Mouse (Mus musculus) heart, adult 8-10 months (tissue): ENCODE results near the gene Nufip2. TPM values are rescaled to one million over a fixed set of nuclear protein-coding genes. Genes with fewer than 3 reads are reported as not detected.

Source experiments
- DNase-seq: peaks from one replicate; pipeline ENCODE4 v3.0.0; 2022; ENCODE audit warnings: low spot score
- total RNA-seq, 4 experiments: library from RNA; stranded (reverse); gene quantifications; 2 replicates each; pipeline ENCODE4 v1.2.4; 2022

Nufip2 gene
- total RNA-seq, 4 experiments from 2014 or later, result 38.9 to 49.7 (median 45.2) TPM

- DNase-seq, result no peak
Observed at GRCm38 (mm10) chr11:77769496-77769895, 83.5 kb downstream of the Nufip2 start.

- no peak for DNase-seq
Observed at GRCm38 (mm10) chr11:77770346-77770745, 84.4 kb downstream of the Nufip2 start.

- no peak for DNase-seq
Observed at GRCm38 (mm10) chr11:77771879-77772713, 86.1 kb downstream of the Nufip2 start.

- DNase-seq, result no peak
Observed at GRCm38 (mm10) chr11:77775701-77776400, 89.9 kb downstream of the Nufip2 start.

DNA sequence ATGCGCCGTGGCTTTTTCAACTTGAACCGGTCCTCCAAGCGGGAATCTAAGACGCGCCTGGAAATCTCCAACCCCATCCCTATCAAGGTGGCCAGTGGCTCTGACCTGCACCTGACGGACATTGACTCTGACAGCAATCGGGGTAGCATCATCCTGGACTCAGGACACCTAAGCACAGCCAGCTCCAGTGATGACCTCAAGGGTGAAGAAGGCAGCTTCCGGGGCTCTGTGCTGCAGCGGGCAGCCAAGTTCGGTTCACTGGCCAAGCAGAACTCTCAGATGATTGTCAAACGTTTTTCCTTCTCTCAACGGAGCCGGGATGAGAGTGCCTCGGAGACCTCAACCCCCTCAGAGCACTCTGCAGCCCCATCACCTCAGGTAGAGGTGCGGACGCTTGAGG lies 91.5 kb downstream of the Nufip2 start:
- no peak for DNase-seq

DNA sequence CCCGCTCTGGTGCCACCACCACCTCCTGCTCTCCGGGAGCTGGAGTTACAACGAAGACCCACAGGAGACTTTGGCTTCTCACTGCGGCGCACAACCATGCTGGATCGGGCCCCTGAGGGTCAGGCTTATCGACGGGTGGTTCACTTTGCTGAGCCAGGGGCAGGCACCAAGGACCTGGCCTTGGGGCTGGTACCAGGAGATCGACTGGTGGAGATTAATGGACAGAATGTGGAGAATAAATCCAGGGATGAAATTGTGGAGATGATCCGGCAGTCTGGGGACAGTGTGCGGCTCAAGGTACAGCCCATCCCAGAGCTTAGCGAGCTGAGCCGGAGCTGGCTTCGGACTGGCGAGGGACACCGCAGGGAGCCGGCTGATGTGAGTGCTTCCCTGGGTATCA lies 92.0 kb downstream of the Nufip2 start:
- no peak for DNase-seq

DNA sequence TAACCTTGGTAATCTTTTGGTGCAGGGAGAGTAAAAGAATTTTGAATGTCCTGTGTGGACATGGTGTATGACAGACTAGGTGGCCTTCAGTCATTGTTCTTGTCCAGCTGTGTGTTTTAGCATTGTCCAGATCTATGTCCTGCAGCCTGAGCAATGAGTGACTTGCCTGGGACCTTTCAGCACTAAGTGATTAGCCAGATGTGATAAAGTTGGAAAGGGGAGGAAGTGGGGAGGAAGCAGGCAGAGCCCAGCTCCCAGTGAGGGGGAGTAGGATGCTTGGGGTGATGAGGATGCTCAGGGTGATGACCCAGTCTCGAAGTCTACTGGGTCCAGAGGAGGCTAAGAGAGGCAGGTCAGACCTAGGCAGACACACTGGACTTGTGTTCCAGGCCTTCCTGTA lies 93.3 kb downstream of the Nufip2 start:
- DNase-seq, result no peak

- DNase-seq, result no peak
Observed at GRCm38 (mm10) chr11:77781088-77781487, 95.1 kb downstream of the Nufip2 start.

- DNase-seq, result no peak
Observed at GRCm38 (mm10) chr11:77782104-77782815, 96.3 kb downstream of the Nufip2 start.

- DNase-seq, result no peak
Observed at GRCm38 (mm10) chr11:77783211-77783746, 97.3 kb downstream of the Nufip2 start.

- DNase-seq, result no peak
Observed at GRCm38 (mm10) chr11:77783747-77784646, 98.0 kb downstream of the Nufip2 start.

- no peak for DNase-seq
Observed at GRCm38 (mm10) chr11:77784894-77785293, 98.9 kb downstream of the Nufip2 start.

DNA sequence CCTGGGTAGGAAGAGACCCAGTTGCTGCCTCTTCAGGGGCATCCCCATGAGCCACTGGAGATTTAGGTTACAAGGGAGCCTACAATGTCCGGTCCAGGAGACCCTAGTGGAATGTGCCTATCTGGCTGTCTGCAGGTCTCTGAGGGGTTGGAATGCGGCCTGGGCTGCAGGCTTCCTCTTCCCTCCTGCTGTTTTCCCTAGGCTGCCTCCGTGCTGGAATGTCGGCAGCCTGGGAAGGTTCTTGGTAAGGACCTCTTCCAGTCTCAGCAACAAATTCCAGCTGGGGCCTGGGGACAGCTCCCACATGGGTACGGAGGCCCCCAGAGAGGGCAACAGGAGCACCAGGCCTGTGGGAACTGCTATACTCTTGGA lies 99.4 kb downstream of the Nufip2 start:
- no peak for DNase-seq

GRCm38 (mm10) chr11:77785768-77786561 lies 100.0 kb downstream of the Nufip2 start:
- no peak for DNase-seq

GRCm38 (mm10) chr11:77787707-77788106 lies 101.8 kb downstream of the Nufip2 start, which contains the start of gene Gm10277:
TSS of gene Gm10277 (minus strand) at chr11:77787747.
- no peak for DNase-seq

DNA sequence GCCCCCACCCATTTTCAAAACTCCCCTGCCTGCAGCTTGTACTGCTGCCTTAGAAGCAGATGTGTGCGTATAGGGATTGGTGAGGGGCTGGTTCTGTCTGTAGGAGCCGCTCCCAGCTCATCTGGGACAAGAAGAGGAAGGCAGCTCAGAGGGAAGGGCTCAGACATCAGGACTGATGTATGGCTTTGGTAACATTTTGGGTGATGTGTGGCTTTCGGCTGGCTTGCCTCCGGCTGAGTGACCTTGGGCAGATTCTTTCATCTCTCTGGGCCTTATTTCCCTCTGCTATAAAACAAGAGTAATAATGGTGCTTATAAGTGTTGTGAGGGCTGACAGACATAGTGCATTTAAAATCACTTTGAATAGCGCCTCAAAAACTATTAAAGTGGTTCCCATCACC lies 103.6 kb downstream of the Nufip2 start:
- DNase-seq, result no peak

- no peak for DNase-seq
Observed at GRCm38 (mm10) chr11:77790286-77790685, 104.3 kb downstream of the Nufip2 start.

DNA sequence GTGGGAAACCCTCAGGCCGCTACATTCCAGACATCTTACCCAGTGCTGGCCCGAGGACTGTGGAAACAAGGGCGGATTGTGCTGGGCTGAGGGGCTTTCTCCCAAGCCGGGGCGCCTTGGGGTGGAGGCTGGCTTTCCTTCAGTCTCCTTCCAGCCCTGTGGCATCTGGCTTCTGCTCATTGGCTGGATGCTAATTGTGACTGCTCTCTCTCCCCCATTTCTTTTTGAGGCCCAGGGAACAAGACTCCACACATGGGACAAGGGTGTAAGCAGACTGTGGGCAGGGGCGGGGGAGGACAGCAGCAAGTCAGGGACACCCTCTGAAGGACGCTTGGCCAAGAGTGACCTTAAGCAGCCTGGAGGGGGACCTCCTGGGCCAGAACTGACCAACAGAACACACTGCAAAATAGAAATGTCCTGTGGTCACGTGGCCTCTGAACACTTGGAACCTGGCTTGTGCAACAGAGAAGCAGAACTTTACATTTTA lies 105.3 kb downstream of the Nufip2 start:
- DNase-seq, result no peak
